Mouse (Mus musculus) MEL (cell line): Measurements from ENCODE around the gene Tubb5. TPM values are rescaled to one million over a fixed set of nuclear protein-coding genes. Genes with fewer than 3 reads are reported as not detected.

Source experiments
- DNase-seq: peaks from one replicate; pipeline ENCODE4 v3.0.0; 2011; ENCODE audit warnings: low read depth, low spot score
- H3K27ac ChIP-seq: 2 replicates; pipeline ENCODE4 v1.5.1; 2012; ENCODE audit warnings: low read depth, mild to moderate bottlenecking, control low read depth, low read length, moderate library complexity; ENCODE audit not compliant: control insufficient read depth
- H3K27me3 ChIP-seq, 2 experiments: fragments of 150-350 bp in 1 of 2; sonication (generic) in 1 of 2; 2 replicates each; pipeline ENCODE4 v1.6.1; 2012; ENCODE audit warnings: low read length in 2 of 2, mild to moderate bottlenecking in 2 of 2, improper control_type of control experiment in 1 of 2, moderate library complexity in 1 of 2; ENCODE audit not compliant: insufficient read depth in 2 of 2, control insufficient read depth in 1 of 2
- H3K36me3 ChIP-seq, 2 experiments: 2 replicates each; pipeline ENCODE4 v1.6.1; 2012 to 2014; ENCODE audit warnings: low read length in 2 of 2, improper control_type of control experiment in 1 of 2, inconsistent platforms in 1 of 2, mild to moderate bottlenecking in 1 of 2; ENCODE audit not compliant: insufficient read depth in 2 of 2, control insufficient read depth in 1 of 2
- H3K4me1 ChIP-seq, 2 experiments: fragments of 150-350 bp in 1 of 2; sonication (generic) in 1 of 2; 2 replicates each; pipeline ENCODE4 v1.6.1; 2012; ENCODE audit warnings: low read length in 2 of 2, improper control_type of control experiment in 1 of 2, mild to moderate bottlenecking in 1 of 2; ENCODE audit not compliant: insufficient read depth in 2 of 2, control insufficient read depth in 1 of 2
- H3K4me3 ChIP-seq, 2 experiments: fragments of 150-350 bp in 1 of 2; sonication (generic) in 1 of 2; 2 replicates each; pipeline ENCODE4 v1.5.1; 2012; ENCODE audit warnings: low read depth in 2 of 2, low read length in 2 of 2, mild to moderate bottlenecking in 2 of 2, moderate library complexity in 2 of 2, control low read depth in 1 of 2, improper control_type of control experiment in 1 of 2; ENCODE audit not compliant: control insufficient read depth in 1 of 2, insufficient read depth in 1 of 2
- H3K79me2 ChIP-seq: 2 replicates; pipeline ENCODE4 v1.6.1; 2012; ENCODE audit warnings: mild to moderate bottlenecking, low read length, moderate library complexity; ENCODE audit not compliant: control insufficient read depth, poor library complexity, insufficient read depth
- H3K9ac ChIP-seq: 2 replicates; pipeline ENCODE4 v1.6.1; 2012; ENCODE audit warnings: low read depth, mild to moderate bottlenecking, control low read depth, low read length, moderate library complexity; ENCODE audit not compliant: control insufficient read depth, poor library complexity, severe bottlenecking
- H3K9me3 ChIP-seq: fragments of 150-350 bp; sonication (generic); replicated peaks from 2 replicates; pipeline ENCODE4 v1.6.1; 2012; ENCODE audit warnings: mild to moderate bottlenecking, low read length, improper control_type of control experiment, moderate library complexity; ENCODE audit not compliant: insufficient read depth
- CHD1 ChIP-seq: IDR thresholded peaks from 2 replicates; pipeline ENCODE4 v1.6.1; 2012; ENCODE audit warnings: low read depth, mild to moderate bottlenecking, inconsistent platforms, low read length, improper control_type of control experiment
- CHD2 ChIP-seq: IDR thresholded peaks from 2 replicates; pipeline ENCODE4 v1.6.1; 2011; ENCODE audit warnings: low read length, improper control_type of control experiment
- E2F4 ChIP-seq: IDR thresholded peaks from 2 replicates; pipeline ENCODE4 v1.6.1; 2011; ENCODE audit warnings: low read depth, low read length, improper control_type of control experiment, borderline replicate concordance
- EP300 ChIP-seq, 2 experiments: IDR thresholded peaks; 2 replicates each; pipeline ENCODE4 v1.6.1; 2011; ENCODE audit warnings: improper control_type of control experiment in 2 of 2, low read length in 2 of 2, low read depth in 1 of 2, mild to moderate bottlenecking in 1 of 2
- ETS1 ChIP-seq: IDR thresholded peaks from 2 replicates; pipeline ENCODE4 v1.6.1; 2012; ENCODE audit warnings: low read depth, mild to moderate bottlenecking, inconsistent platforms, low read length, improper control_type of control experiment, moderate library complexity
- GABPA ChIP-seq: IDR thresholded peaks from 2 replicates; pipeline ENCODE4 v1.6.1; 2012; ENCODE audit warnings: low read depth, mild to moderate bottlenecking, inconsistent platforms, low read length, improper control_type of control experiment, moderate library complexity
- GATA1 ChIP-seq: IDR thresholded peaks from 2 replicates; pipeline ENCODE4 v1.6.1; 2011; ENCODE audit warnings: low read depth, low read length, improper control_type of control experiment
- JUND ChIP-seq: IDR thresholded peaks from 2 replicates; pipeline ENCODE4 v1.6.1; 2011; ENCODE audit warnings: low read depth, mild to moderate bottlenecking, improper control_type of control experiment, low read length
- MAFK ChIP-seq: IDR thresholded peaks from 2 replicates; pipeline ENCODE4 v1.6.1; 2011; ENCODE audit warnings: low read depth, mild to moderate bottlenecking, low read length, improper control_type of control experiment, borderline replicate concordance
- MAZ ChIP-seq: IDR thresholded peaks from 2 replicates; pipeline ENCODE4 v1.6.1; 2012; ENCODE audit warnings: low read depth, mild to moderate bottlenecking, inconsistent platforms, low read length, improper control_type of control experiment
- MXI1 ChIP-seq: IDR thresholded peaks from 2 replicates; pipeline ENCODE4 v1.6.1; 2011; ENCODE audit warnings: mild to moderate bottlenecking, low read depth, low read length, improper control_type of control experiment
- MYC ChIP-seq: IDR thresholded peaks from 2 replicates; pipeline ENCODE4 v1.6.1; 2011; ENCODE audit warnings: low read depth, mild to moderate bottlenecking, low read length, improper control_type of control experiment, moderate library complexity
- NELFE ChIP-seq: IDR thresholded peaks from 2 replicates; pipeline ENCODE4 v1.6.1; 2011; ENCODE audit warnings: low read depth, low read length, improper control_type of control experiment
- NRF1 ChIP-seq: IDR thresholded peaks from 2 replicates; pipeline ENCODE4 v1.6.1; 2014; ENCODE audit warnings: low read depth, mild to moderate bottlenecking, inconsistent platforms, low read length, improper control_type of control experiment, moderate library complexity; ENCODE audit not compliant: poor library complexity, insufficient read depth, severe bottlenecking
- POLR2A ChIP-seq, 2 experiments: IDR thresholded peaks; 2 replicates each; pipeline ENCODE4 v1.6.1; 2011 to 2012; ENCODE audit warnings: low read length in 2 of 2, mild to moderate bottlenecking in 2 of 2, control low read depth in 1 of 2, improper control_type of control experiment in 1 of 2, low read depth in 1 of 2, moderate library complexity in 1 of 2; ENCODE audit not compliant: control insufficient read depth in 1 of 2, insufficient read depth in 1 of 2, poor library complexity in 1 of 2
- POLR2AphosphoS2 ChIP-seq: IDR thresholded peaks from 2 replicates; pipeline ENCODE4 v1.6.1; 2011; ENCODE audit warnings: low read length, improper control_type of control experiment
- RAD21 ChIP-seq: IDR thresholded peaks from 2 replicates; pipeline ENCODE4 v1.6.1; 2011; ENCODE audit warnings: mild to moderate bottlenecking, low read depth, low read length, improper control_type of control experiment
- RCOR1 ChIP-seq: IDR thresholded peaks from 2 replicates; pipeline ENCODE4 v1.6.1; 2012; ENCODE audit warnings: low read depth, mild to moderate bottlenecking, inconsistent platforms, low read length, improper control_type of control experiment
- TBP ChIP-seq: IDR thresholded peaks from 2 replicates; pipeline ENCODE4 v1.8.0; 2011; ENCODE audit warnings: low read depth, low read length, improper control_type of control experiment
- UBTF ChIP-seq: IDR thresholded peaks from 2 replicates; pipeline ENCODE4 v1.6.1; 2012; ENCODE audit warnings: low read depth, mild to moderate bottlenecking, inconsistent platforms, low read length, improper control_type of control experiment, moderate library complexity, borderline replicate concordance; ENCODE audit not compliant: insufficient read depth
- USF1 ChIP-seq: IDR thresholded peaks from 2 replicates; pipeline ENCODE4 v1.6.1; 2014; ENCODE audit warnings: low read depth, mild to moderate bottlenecking, inconsistent platforms, low read length, improper control_type of control experiment, moderate library complexity
- ZC3H11A ChIP-seq: IDR thresholded peaks from 2 replicates; pipeline ENCODE4 v1.6.1; 2012; ENCODE audit warnings: low read depth, mild to moderate bottlenecking, inconsistent platforms, low read length, improper control_type of control experiment
- ZKSCAN1 ChIP-seq: IDR thresholded peaks from 2 replicates; pipeline ENCODE4 v1.6.1; 2012; ENCODE audit warnings: low read depth, mild to moderate bottlenecking, inconsistent platforms, low read length, improper control_type of control experiment, moderate library complexity
- ZNF384 ChIP-seq: IDR thresholded peaks from 2 replicates; pipeline ENCODE4 v1.6.1; 2012; ENCODE audit warnings: low read depth, mild to moderate bottlenecking, inconsistent platforms, low read length, improper control_type of control experiment
- polyA plus RNA-seq, 2 experiments: library from polyadenylated mRNA; stranded (reverse) in 1 of 2; unstranded in 1 of 2; fragments of >175 nt in 1 of 2; fragments of >200 nt in 1 of 2; gene quantifications; 2 replicates each; pipeline versions ENCODE4 v1.2.1 to v1.2.4; 2012; ENCODE audit warnings: low replicate concordance in 2 of 2, low read depth in 1 of 2; ENCODE audit not compliant: insufficient read length in 2 of 2, insufficient read depth in 1 of 2, missing spikeins in 1 of 2
- total RNA-seq: library from RNA; depleted of rRNA; stranded (reverse); fragments of 300-350 nt; gene quantifications from 2 replicates; pipeline ENCODE4 v1.2.3, GENCODE M21; 2012

Tubb5 gene
- total and polyA plus RNA-seq, 3 experiments: 1,040 to 1,575 (median 1,137) TPM

GRCm38 (mm10) chr17:35795099-35795498 lies 43.0 kb downstream of the Tubb5 start (continued):
- TF ChIP-seq E2F4 (no peak), MAFK (0 out of 2 replicates have a peak, but pooled peaks have one; percentile 34), MXI1 (peak; percentile 76), MAZ (peak; percentile 65; the same call in 1 of the 2 replicates), CHD2 (peak; percentile 67), JUND (0 out of 2 replicates have a peak, but pooled peaks have one; percentile 48), ZKSCAN1 (no peak), NRF1 (no peak), USF1 (no peak), TBP (no peak), ETS1 (peak; percentile 73), EP300 (IDR thresholded peaks at IDR 0.05; ENCODE audit: low read depth in 1 of 2, low read length in 2 of 2) (peak; percentile 85 to 93), UBTF (no peak), POLR2A (IDR thresholded peaks at IDR 0.05; ENCODE audit: control insufficient read depth in 1 of 2, insufficient read depth in 1 of 2, low read depth in 1 of 2, low read length in 2 of 2, poor library complexity in 1 of 2) (no peak), RAD21 (no peak)

- H3K4me1 ChIP-seq: peaks cover 23 to 35% of the 10 kb centered on the region in 2 experiments
- H3K27me3 ChIP-seq: no peaks in the 10 kb centered on the region
- no peak overlapping the region for H3K9ac ChIP-seq
- no peak overlapping the region for H3K27ac ChIP-seq
- no peak overlapping the region for H3K4me3 ChIP-seq
- TF ChIP-seq GABPA (no peak), ZNF384 (peak; percentile 80)
- H3K9me3 ChIP-seq: no peaks in the 10 kb centered on the region
- H3K79me2 ChIP-seq: no peaks in the 10 kb centered on the region
- no peak for DNase-seq
- H3K36me3 ChIP-seq: peaks cover 0 to 45% of the 10 kb centered on the region in 2 experiments; a peak in 2 of 4 replicates
These were observed 45.3 kb downstream of the Tubb5 start for GRCm38 (mm10) chr17:35792837-35793236.

- Histone ChIP-seq H3K4me1 (peaks cover 16 to 22% of the 10 kb centered on the region in 2 experiments), H3K36me3 (peaks cover 0 to 34% of the 10 kb centered on the region in 2 experiments; a peak in 2 of 4 replicates), H3K27me3 (no peaks in the 10 kb centered on the region), H3K79me2 (no peaks in the 10 kb centered on the region), H3K9ac (no peak overlapping the region), H3K27ac (no peak overlapping the region), H3K4me3 (no peak overlapping the region), H3K9me3 (no peaks in the 10 kb centered on the region)
- no peak for DNase-seq
- TF ChIP-seq ZNF384 (no peak), GATA1 (no peak), RCOR1 (no peak), MYC (no peak), CHD1 (no peak), ZC3H11A (no peak), NELFE (no peak), POLR2AphosphoS2 (no peak), TBP (no peak), MXI1 (no peak), POLR2A (IDR thresholded peaks at IDR 0.05; ENCODE audit: control insufficient read depth in 1 of 2, insufficient read depth in 1 of 2, low read depth in 1 of 2, low read length in 2 of 2, poor library complexity in 1 of 2) (no peak)
These were observed 47.2 kb downstream of the Tubb5 start for GRCm38 (mm10) chr17:35790933-35791332.
